Mouse (Mus musculus) brain, embryonic 14.5 days (tissue): ENCODE measurements around the gene Maats1.

Experiments
- CTCF ChIP-seq: fragments of 200-500 bp; IDR thresholded peaks from 2 replicates; pipeline ENCODE4 v1.5.1; 2012; ENCODE audit warnings: inconsistent platforms, mild to moderate bottlenecking, moderate library complexity, borderline replicate concordance; ENCODE audit not compliant: insufficient read depth, insufficient read length; ENCODE audit errors: extremely low read depth
- POLR2A ChIP-seq: fragments of 200-500 bp; IDR thresholded peaks from 2 replicates; pipeline ENCODE4 v1.6.1; 2012; ENCODE audit warnings: mild to moderate bottlenecking, inconsistent platforms, borderline replicate concordance; ENCODE audit not compliant: poor library complexity, insufficient read depth, insufficient read length, severe bottlenecking; ENCODE audit errors: extremely low read depth

DNA sequence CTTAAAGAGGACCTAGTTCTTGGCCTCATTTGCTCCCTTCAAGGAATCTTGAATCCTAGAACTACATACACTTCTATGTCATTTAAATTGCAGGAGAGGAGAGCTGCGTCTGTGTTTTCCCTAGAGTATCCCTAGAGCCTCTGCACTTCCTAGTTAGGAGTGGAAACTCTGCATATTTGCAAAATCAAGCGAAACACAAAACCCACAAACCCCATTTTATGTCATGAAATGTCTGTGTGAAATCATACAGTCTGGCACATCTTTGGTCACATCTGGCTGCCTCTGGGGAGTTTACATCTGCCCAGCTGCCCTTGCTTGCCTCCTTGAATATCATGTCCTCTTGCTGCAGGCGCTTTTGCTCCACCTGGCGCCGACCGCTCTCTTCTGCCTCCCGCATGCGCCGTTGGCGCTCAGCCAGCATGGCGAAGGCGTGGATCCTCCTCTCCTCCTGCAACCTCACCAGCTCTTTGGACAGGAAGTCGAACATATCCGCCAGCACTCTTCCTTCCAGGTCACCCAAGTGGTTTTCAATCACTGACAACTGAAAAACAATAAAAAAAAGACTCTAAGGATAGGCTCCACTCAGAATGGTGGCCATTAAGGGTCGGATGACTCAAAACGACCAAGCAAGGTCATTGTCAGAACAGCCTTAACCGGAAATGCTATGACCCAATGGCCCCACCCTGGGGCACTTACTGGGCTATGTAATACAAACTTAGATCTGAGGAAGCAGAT lies 37.3 kb downstream of the Maats1 start:
- TF ChIP-seq CTCF (no peak), POLR2A (no peak)
